Mouse (Mus musculus): Measurements from ENCODE around the gene Ncmap.

The Ncmap gene

GRCm38 (mm10) chr4:135397991-135398390, at the start of gene Ncmap:
Gene Ncmap (minus strand): TSS chr4:135398227.
- no peak for DNase-seq (ENCODE audit: low spot score in 2 of 2)

GRCm38 (mm10) chr4:135442473-135442872, 44.4 kb upstream of the Ncmap start:
- DNase-seq (ENCODE audit: low spot score in 2 of 2), result no peak

GRCm38 (mm10) chr4:135439904-135440522, 42.0 kb upstream of the Ncmap start:
- DNase-seq (ENCODE audit: low spot score in 2 of 2), result no peak

- peak; percentile 47 to 54 for DNase-seq (ENCODE audit: low spot score in 2 of 2)
Measured at GRCm38 (mm10) chr4:135439188-135439647, 41.2 kb upstream of the Ncmap start.

- DNase-seq (ENCODE audit: low spot score in 2 of 2), result no peak
Measured at GRCm38 (mm10) chr4:135437924-135438323, 39.9 kb upstream of the Ncmap start.

- DNase-seq (ENCODE audit: low spot score in 2 of 2), result peak; percentile 24 to 42
Measured at GRCm38 (mm10) chr4:135436291-135436690, 38.3 kb upstream of the Ncmap start.

GRCm38 (mm10) chr4:135434395-135434789, 36.4 kb upstream of the Ncmap start:
- DNase-seq (ENCODE audit: low spot score in 2 of 2), result no peak

GRCm38 (mm10) chr4:135433443-135434394, 35.7 kb upstream of the Ncmap start, which contains the start of gene Rcan3:
Gene Rcan3 (minus strand): TSS chr4:135433853.
- peak; percentile 73 to 83 for DNase-seq (ENCODE audit: low spot score in 2 of 2)

- no peak for DNase-seq (ENCODE audit: low spot score in 2 of 2)
Measured at GRCm38 (mm10) chr4:135433086-135433442, 35.0 kb upstream of the Ncmap start.

- DNase-seq (ENCODE audit: low spot score in 2 of 2), result no peak
Measured at GRCm38 (mm10) chr4:135429990-135430760, 32.1 kb upstream of the Ncmap start.

GRCm38 (mm10) chr4:135429383-135429782, 31.4 kb upstream of the Ncmap start:
- DNase-seq (ENCODE audit: low spot score in 2 of 2), result no peak

- DNase-seq (ENCODE audit: low spot score in 2 of 2), result no peak
Measured at GRCm38 (mm10) chr4:135426587-135426986, 28.6 kb upstream of the Ncmap start.

- DNase-seq (ENCODE audit: low spot score in 2 of 2), result no peak
Measured at GRCm38 (mm10) chr4:135425625-135426024, 27.6 kb upstream of the Ncmap start.

GRCm38 (mm10) chr4:135420961-135421360, 22.9 kb upstream of the Ncmap start:
- no peak for DNase-seq (ENCODE audit: low spot score in 2 of 2)

GRCm38 (mm10) chr4:135420416-135420815, 22.4 kb upstream of the Ncmap start:
- DNase-seq (ENCODE audit: low spot score in 2 of 2), result no peak

GRCm38 (mm10) chr4:135419996-135420395, 22.0 kb upstream of the Ncmap start:
- DNase-seq (ENCODE audit: low spot score in 2 of 2), result no peak

GRCm38 (mm10) chr4:135416367-135416766, 18.3 kb upstream of the Ncmap start:
- DNase-seq (ENCODE audit: low spot score in 2 of 2), result no peak

GRCm38 (mm10) chr4:135413491-135413890, 15.5 kb upstream of the Ncmap start:
- no peak for DNase-seq (ENCODE audit: low spot score in 2 of 2)

- DNase-seq (ENCODE audit: low spot score in 2 of 2), result peak in 1 of 2 experiments; percentile 17
Measured at GRCm38 (mm10) chr4:135411633-135412032, 13.6 kb upstream of the Ncmap start.

GRCm38 (mm10) chr4:135406180-135406579, 8.2 kb upstream of the Ncmap start:
- no peak for DNase-seq (ENCODE audit: low spot score in 2 of 2)

- DNase-seq (ENCODE audit: low spot score in 2 of 2), result no peak
Measured at GRCm38 (mm10) chr4:135404916-135405315, 6.9 kb upstream of the Ncmap start.

- DNase-seq (ENCODE audit: low spot score in 2 of 2), result no peak
Measured at GRCm38 (mm10) chr4:135404048-135404447, 6.0 kb upstream of the Ncmap start.

All from heart, adult 9 months (tissue).